Mouse (Mus musculus): Measurements from ENCODE around the gene Cpb1. TPM values are rescaled to one million over a fixed set of nuclear protein-coding genes. Genes with fewer than 3 reads are reported as not detected.

Gene Cpb1
- total RNA-seq (2021) = not detected

DNA sequence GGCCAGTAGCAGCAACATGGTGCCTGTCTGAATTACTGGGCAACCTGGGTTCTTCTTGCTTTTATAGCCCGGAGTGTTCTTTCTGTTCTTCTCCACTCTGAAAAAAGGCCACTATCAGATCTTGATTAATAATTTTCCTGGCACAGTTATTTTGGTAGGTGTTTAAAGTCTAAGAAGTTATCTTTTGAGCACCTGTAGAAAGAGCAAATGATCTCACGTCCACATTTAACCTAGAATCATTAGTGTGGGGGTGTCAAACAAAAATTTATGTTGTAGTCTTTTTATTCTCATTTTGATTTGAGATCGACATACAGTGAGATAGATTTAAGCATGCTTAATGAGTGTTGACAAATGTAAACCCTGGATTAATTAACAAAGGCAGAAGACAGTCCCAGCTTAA, at the start of gene Cpb1:
TSS of gene Cpb1 (minus strand) at position 101 of the 400 bp plus-strand sequence.
- no peak for DNase-seq

- DNase-seq = no peak
Measured at GRCm38 (mm10) chr3:20317233-20317632, 41.7 kb upstream of the Cpb1 start.

DNA sequence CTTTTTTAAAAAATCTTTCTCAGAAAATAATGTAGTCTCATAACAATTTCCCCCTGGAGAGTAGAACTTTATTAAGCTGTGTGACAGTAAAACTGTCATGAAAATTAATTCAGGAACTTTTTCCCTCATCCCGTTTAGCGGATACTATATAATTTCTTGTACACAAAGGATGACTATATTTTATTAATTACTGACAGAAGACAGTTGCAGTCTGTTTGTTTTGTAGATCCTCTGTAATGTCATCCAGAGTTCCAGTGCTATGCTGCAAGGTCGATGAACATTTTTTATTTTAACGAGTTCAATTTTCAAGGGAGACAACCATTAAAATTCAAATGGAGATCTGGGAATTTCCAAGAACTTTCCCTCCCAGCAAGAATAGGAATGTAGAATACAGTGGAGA, 33.6 kb upstream of the Cpb1 start:
- no peak for DNase-seq

GRCm38 (mm10) chr3:20307256-20307655, 31.7 kb upstream of the Cpb1 start:
- DNase-seq = no peak

DNA sequence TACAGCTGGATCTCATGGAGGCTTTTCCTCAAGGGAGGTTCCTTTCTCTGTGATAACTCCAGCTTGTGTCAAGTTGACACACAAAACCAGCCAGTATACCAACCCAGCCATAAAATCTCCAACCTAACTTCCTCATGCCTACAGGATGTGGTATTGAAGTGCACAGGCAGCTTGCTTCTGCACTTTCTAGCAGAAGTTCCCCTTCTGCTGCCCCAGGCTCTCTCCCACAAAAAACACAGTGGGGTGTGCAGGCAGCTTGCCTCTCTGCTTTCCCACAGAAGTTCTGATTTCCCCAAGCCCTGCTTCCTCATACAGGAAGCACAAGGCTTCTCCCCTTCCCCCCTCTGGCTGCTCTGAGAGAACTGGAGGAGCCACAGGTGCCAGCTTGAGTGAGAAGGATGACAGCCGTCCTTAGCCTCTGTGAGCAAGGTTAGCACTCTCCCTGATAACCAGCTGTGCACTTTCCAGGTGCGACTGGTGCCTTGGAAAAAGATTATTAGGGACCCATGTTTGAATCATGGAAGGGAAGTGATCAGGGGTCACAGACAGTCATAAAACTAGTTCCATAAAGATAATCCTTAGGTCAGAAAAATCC, 29.3 kb upstream of the Cpb1 start:
- DNase-seq = peak; percentile 7

GRCm38 (mm10) chr3:20295546-20295945, 20.0 kb upstream of the Cpb1 start:
- no peak for DNase-seq

GRCm38 (mm10) chr3:20294542-20295348, 19.2 kb upstream of the Cpb1 start:
- no peak for DNase-seq

DNA sequence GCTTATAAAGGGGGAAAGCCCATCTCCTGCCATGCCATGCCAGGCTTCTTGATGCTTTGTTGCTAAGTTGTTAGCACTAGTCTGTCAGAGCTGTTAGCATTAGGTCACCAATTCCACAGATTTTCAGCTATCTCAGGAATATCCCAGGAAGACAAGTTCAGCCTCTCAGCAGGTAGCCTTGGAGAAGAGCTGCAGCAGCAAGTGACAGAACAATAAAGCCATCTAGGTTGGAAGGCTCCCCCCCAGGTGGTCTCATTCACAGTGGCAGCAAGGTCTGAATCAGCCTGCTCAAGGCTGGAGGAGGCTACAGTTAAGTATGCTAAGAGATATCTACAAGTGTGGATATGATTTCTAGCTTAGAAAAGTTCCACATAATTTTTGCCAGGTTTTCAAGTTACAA, 15.8 kb upstream of the Cpb1 start:
- no peak for DNase-seq

DNA sequence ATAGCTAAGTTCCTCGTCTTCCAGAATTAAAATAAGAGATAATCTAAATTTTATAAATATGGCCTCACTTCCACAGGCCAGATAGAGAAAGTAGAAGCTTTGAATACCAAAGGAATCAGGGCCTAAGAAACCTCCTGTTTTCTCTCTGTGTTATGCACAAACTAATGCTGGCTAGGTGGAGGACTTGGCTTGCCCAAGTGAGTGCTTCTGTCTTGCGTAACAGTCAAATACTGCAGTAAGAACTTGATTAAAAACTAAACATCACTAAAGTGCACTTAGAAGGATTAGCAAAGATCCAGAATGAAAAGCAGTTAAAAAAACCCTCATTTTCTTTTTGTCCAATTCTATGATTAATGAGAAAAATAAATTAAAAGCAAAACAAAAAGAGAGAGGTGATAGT, 13.2 kb upstream of the Cpb1 start:
- DNase-seq = no peak

GRCm38 (mm10) chr3:20281796-20282195, 6.3 kb upstream of the Cpb1 start:
- DNase-seq = no peak

- DNase-seq = no peak
Measured at GRCm38 (mm10) chr3:20254566-20255479, 20.7 kb downstream of the Cpb1 start.

- no peak for DNase-seq
Measured at GRCm38 (mm10) chr3:20243913-20244312, 31.6 kb downstream of the Cpb1 start.

DNA sequence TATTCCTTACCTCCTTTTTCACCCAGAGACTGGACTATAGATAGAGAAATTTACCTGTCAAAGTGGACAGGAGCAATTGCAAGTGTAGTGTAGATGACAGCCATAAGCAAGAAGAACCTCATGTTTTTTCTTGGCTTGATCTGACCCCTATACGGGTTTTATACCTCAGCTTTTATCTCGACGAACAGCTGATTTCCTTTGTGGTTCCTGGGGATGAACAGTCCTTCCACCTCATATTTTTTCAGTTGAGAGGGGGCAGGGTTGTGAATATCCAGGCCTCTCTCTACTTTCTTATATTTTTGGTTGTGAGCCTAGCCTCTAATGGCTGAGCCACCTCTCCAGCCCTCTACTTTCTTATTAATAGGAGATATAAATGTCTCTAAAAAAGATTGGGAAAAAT, 33.5 kb downstream of the Cpb1 start, which contains the start of gene Cpa3:
TSS of gene Cpa3 (minus strand) at position 132 of the 400 bp plus-strand sequence.
- no peak for DNase-seq

GRCm38 (mm10) chr3:20239741-20240140, 35.8 kb downstream of the Cpb1 start:
- DNase-seq = no peak

DNA sequence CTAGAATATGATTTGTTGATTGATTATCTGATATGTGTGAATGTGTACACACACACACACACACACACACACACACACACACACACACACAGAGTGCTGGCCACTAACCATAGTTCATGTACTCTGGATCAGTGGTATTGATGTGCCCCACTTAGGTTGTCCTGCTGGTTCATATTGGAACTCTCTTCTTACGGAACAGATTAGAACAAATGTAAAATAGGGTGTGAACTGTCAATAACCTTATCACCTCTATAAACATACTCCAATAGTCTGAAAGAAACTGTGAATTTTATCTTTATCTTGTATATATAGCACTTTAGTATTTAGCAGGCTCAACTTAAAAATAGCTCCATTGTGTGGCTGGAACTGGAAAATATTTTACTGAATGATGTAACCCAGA, 38.6 kb downstream of the Cpb1 start:
- no peak for DNase-seq

DNA sequence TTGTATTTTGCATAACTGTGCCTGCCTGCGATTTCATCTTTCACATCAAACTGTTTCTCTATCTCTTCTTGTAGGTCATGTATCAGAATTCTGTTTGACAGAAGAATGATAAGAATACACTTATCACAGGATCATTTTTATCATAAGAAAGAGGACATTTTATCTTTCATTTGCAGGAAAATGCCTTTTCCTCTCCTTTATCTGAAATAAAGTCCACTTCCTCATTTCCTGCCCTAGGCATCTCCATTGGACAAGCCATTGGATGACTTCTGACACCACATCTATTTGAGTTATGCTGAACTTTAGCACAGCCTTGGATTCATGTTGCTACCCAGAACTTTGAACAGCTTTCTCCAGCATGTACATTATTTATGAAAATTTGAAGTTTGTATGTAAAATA, 46.5 kb downstream of the Cpb1 start:
- no peak for DNase-seq

GRCm38 (mm10) chr3:20225429-20225828, 50.1 kb downstream of the Cpb1 start:
- DNase-seq = no peak

DNA sequence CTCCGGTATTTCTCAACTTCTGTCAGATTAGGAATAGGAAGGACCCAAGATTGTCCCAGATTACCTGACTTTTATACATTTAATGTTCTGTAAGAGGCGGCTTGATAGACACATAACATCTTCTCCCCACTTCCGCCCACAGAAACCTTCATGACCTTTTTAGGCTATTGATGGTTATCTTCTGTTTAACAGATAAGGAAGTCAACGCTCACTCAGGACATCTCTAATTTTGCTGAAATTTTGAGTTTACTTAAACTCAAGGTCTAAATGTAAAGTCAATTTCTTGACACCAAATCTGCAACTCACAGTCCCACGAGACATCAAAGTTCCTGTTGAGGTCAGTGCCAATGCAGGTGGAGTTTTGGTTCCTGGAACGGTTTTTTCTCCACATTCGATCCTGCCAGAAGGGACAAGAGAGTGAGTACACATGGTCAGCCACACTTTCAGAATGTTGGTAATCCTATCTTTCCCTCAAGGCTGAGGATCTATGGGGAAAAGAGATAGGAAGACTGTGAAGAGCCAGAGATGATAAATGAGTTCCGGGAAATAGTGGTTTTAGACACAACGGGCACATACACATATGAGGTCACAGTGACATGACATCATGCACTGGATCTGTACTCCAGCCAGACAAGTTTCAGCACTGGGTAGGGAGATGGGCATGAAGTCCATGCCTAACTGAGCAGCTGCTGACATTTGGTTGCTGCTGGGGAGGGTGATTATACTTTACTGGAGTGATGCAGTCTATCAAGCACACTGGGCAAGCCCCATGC, 52.4 kb downstream of the Cpb1 start:
- DNase-seq = no peak

DNA sequence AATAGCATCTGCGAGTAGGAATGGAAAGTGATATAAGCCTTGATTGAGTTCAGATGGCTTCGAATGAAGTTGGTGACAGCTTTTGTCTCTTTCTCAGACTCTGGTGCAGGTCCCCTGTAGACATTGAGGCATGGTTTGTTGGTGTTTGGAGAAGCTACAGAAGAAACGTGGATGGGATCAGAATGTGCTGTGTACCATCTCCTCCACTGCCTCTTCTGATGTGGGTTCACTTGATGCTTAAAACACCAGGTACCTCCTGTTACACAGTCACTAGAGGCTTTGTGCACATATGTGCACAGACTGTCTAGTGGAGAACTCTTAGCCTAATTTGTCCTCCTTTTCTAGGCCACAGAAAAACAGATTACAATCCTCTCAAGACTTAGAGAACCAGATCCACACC, 53.4 kb downstream of the Cpb1 start:
- DNase-seq = no peak

- peak; percentile 73 for DNase-seq
Measured at GRCm38 (mm10) chr3:20198869-20199268, 76.7 kb downstream of the Cpb1 start.
